Comparison of ENCODE assay signal across 18 mouse cellular contexts in the genomic region with DNA sequence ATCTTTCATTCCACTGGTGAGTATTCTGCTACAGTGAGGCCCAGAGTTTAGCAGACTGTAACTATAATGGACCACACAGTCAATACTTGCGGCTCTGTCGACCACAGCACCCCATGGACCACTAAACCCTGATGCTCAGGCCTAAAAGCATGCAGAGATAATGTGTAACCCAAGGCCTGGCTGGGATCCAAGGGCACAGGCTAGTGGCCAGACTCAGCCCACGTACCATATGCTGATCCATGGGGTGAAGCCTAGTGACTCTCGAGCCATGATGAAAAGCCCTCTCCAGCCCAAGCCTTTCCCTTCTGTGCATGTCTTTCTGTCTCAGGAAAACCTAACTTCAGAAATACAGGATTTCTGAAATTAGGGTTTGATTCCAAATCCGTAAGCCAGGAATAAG. TPM values are rescaled to one million over a fixed set of nuclear protein-coding genes. Genes with fewer than 3 reads are reported as not detected.
DNase-seq lines count a peak whose midpoint lies in the region; ATAC-seq and TF ChIP-seq lines count a peak whose summit lies in the region.
"Had no signal": no experiment of that assay in that cellular context is flagged by ENCODE, and none has a peak within 500 bp of the region (broad histone marks: within the 10 kb centered on the region; RNA-seq: fewer than 3 reads in every experiment).

No protein-coding gene starts in this region.

- 62% methylated on average over 5 of the region's 5 CpGs for WGBS in hindbrain, postnatal 0 days
- 83% methylated on average over 5 of the region's 5 CpGs for WGBS in hindbrain, embryonic 13.5 days
- 93% methylated on average over 5 of the region's 5 CpGs for WGBS in forebrain, embryonic 10.5 days

- no peaks in the 10 kb centered on the region for H3K9me3 ChIP-seq in hindbrain, postnatal 0 days (ENCODE audit: low read length)
- H3K9me3 ChIP-seq in hindbrain, embryonic 13.5 days, result no peaks in the 10 kb centered on the region
- H3K9me3 ChIP-seq in forebrain, embryonic 10.5 days, result no peaks in the 10 kb centered on the region
- H3K9me3 ChIP-seq: intestine, embryonic 15.5 days; midbrain, embryonic 13.5 days; stomach, embryonic 15.5 days had no signal

- H3K9ac ChIP-seq in hindbrain, postnatal 0 days (replicated peaks; ENCODE audit: low read length), result no peak overlapping the region
- H3K9ac ChIP-seq in hindbrain, embryonic 13.5 days, result no peak overlapping the region
- H3K9ac ChIP-seq: intestine, embryonic 15.5 days; midbrain, embryonic 13.5 days; stomach, embryonic 15.5 days had no signal

- no peaks in the 10 kb centered on the region for H3K36me3 ChIP-seq in hindbrain, postnatal 0 days (ENCODE audit: insufficient read depth, low read length)
- peaks cover 6% of the 10 kb centered on the region for H3K36me3 ChIP-seq in hindbrain, embryonic 13.5 days
- peaks cover 34% of the 10 kb centered on the region for H3K36me3 ChIP-seq in forebrain, embryonic 10.5 days (replicated peaks)
- H3K36me3 ChIP-seq: intestine, embryonic 15.5 days; stomach, embryonic 15.5 days had no signal

- no peak overlapping the region for H3K4me3 ChIP-seq in hindbrain, postnatal 0 days (ENCODE audit: low read length)
- no peak overlapping the region for H3K4me3 ChIP-seq in hindbrain, embryonic 13.5 days
- H3K4me3 ChIP-seq in brown adipose tissue, adult 24 weeks (ENCODE audit: insufficient read depth, low read depth, low read length), result no peak overlapping the region
- no peak overlapping the region for H3K4me3 ChIP-seq in forebrain, embryonic 10.5 days
- H3K4me3 ChIP-seq: intestine, embryonic 15.5 days; midbrain, embryonic 13.5 days; stomach, embryonic 15.5 days had no signal

- no peak for TF ChIP-seq CTCF in hindbrain, postnatal 0 days (IDR thresholded peaks at IDR 0.05; ENCODE audit: low read depth)

- DNase-seq in hindbrain, postnatal 0 days (ENCODE audit: low spot score), result peak; percentile 47
- DNase-seq in 3T3-L1 (ENCODE audit: low read depth, low spot score), result peak; percentile 65
- DNase-seq in cerebellum, postnatal 36 days, result peak; percentile 95
- no peak for DNase-seq in frontal cortex, postnatal 14 days (ENCODE audit: low spot score in 2 of 2)
- no peak for DNase-seq in natural killer cell, adult 2 months (ENCODE audit: low spot score in 2 of 2)
- DNase-seq in forebrain, embryonic 10.5 days (ENCODE audit: extremely low spot score, low spot score), result no peak
- DNase-seq: adrenal gland, postnatal 36 days; heart, postnatal 14 days; lung, postnatal 36 days; right cerebral cortex, postnatal 25 days had no signal

- ATAC-seq in hindbrain, postnatal 0 days, result peak; percentile 52; the same call in 1 of the 2 replicates
- no peak for ATAC-seq in hindbrain, embryonic 13.5 days (ENCODE audit: low FRiP score)
- ATAC-seq: CD4-positive, CD25-positive, alpha-beta regulatory T cell, adult 4 months; forebrain, embryonic 14.5 days; intestine, embryonic 15.5 days; midbrain, embryonic 13.5 days; Patski had no signal

- H3K4me1 ChIP-seq in hindbrain, postnatal 0 days (ENCODE audit: insufficient read depth, low read length), result peaks cover 24% of the 10 kb centered on the region
- H3K4me1 ChIP-seq in hindbrain, embryonic 13.5 days (replicated peaks), result peaks cover 26% of the 10 kb centered on the region
- H3K4me1 ChIP-seq in brown adipose tissue, adult 24 weeks (ENCODE audit: control insufficient read depth, insufficient read depth, insufficient read length, low read length), result peaks cover 48% of the 10 kb centered on the region
- peaks cover 21% of the 10 kb centered on the region for H3K4me1 ChIP-seq in forebrain, embryonic 10.5 days
- H3K4me1 ChIP-seq: intestine, embryonic 15.5 days had no signal

- no peak overlapping the region for H3K4me2 ChIP-seq in hindbrain, postnatal 0 days (ENCODE audit: low read depth, low read length)
- no peak overlapping the region for H3K4me2 ChIP-seq in hindbrain, embryonic 13.5 days
- H3K4me2 ChIP-seq: intestine, embryonic 15.5 days; midbrain, embryonic 13.5 days; stomach, embryonic 15.5 days had no signal

- no peak overlapping the region for H3K27ac ChIP-seq in hindbrain, postnatal 0 days
- H3K27ac ChIP-seq in hindbrain, embryonic 13.5 days, result no peak overlapping the region
- H3K27ac ChIP-seq in brown adipose tissue, adult 24 weeks (replicated peaks; ENCODE audit: low read depth, low read length), result 0 out of 2 replicates have a peak overlapping the region, but pooled peaks have one; percentile 5
- no peak overlapping the region for H3K27ac ChIP-seq in forebrain, embryonic 10.5 days
- H3K27ac ChIP-seq: intestine, embryonic 15.5 days; midbrain, embryonic 13.5 days; stomach, embryonic 15.5 days had no signal

- no peaks in the 10 kb centered on the region for H3K27me3 ChIP-seq in hindbrain, postnatal 0 days (ENCODE audit: insufficient read depth, low read length)
- H3K27me3 ChIP-seq in hindbrain, embryonic 13.5 days, result no peaks in the 10 kb centered on the region
- H3K27me3 ChIP-seq in forebrain, embryonic 10.5 days (ENCODE audit: poor library complexity, severe bottlenecking), result no peaks in the 10 kb centered on the region
- H3K27me3 ChIP-seq: intestine, embryonic 15.5 days; midbrain, embryonic 13.5 days; Patski; stomach, embryonic 15.5 days had no signal

RNA-seq across cellular contexts. Expression of gene Rnf144a, which starts 50.2 kb away (rescaled TPM):
- 31.6 and 33.4 TPM in 2 replicates for total RNA-seq in hindbrain, postnatal 0 days (2014; rRNA removed)
- 21.4 and 24.4 TPM in 2 replicates for polyA plus RNA-seq in hindbrain, postnatal 0 days (2015; fragmentation: Nextera tagmentation; extraction: Ambion mirVana)
- 26.0 and 26.6 TPM in 2 replicates for polyA plus RNA-seq in hindbrain, embryonic 13.5 days (2015; fragmentation: Nextera tagmentation; extraction: Ambion mirVana)
- polyA plus RNA-seq in brown adipose tissue, adult 24 weeks (2012; ENCODE audit: insufficient read depth, insufficient read length, missing spikeins), result 16.9 and 22.9 TPM in 2 replicates
- polyA plus RNA-seq in forebrain, embryonic 10.5 days (2016; fragmentation: Nextera tagmentation; extraction: Ambion mirVana), result 40.8 and 41.1 TPM in 2 replicates

Comparison
In these comparisons a context has a peak if more than half of its experiments do, and no peak if none do; other contexts are left out.
1. DNase-seq: peak in hindbrain, postnatal 0 days (single experiment), 3T3-L1 (single experiment) and cerebellum, postnatal 36 days (2 of 2); none in frontal cortex, postnatal 14 days (0 of 2), natural killer cell, adult 2 months (0 of 2) and forebrain, embryonic 10.5 days (single experiment).